Mouse (Mus musculus) mesoderm, embryonic 11.5 days (tissue): Measurements from ENCODE around the gene Acta2.

Experiments used
- DNase-seq: peaks from one replicate; pipeline ENCODE4 v3.0.0-alpha.2; 2012; ENCODE audit warnings: low read depth, low spot score

Gene Acta2

GRCm38 (mm10) chr19:34270106-34270726 is 14.8 kb upstream of the Acta2 start:
- DNase-seq = no peak

- no peak for DNase-seq
Measured at GRCm38 (mm10) chr19:34268991-34269390, 13.6 kb upstream of the Acta2 start.

- no peak for DNase-seq
Measured at GRCm38 (mm10) chr19:34265604-34266193, 10.3 kb upstream of the Acta2 start.

GRCm38 (mm10) chr19:34262273-34262974 is 7.0 kb upstream of the Acta2 start:
- DNase-seq = no peak

GRCm38 (mm10) chr19:34256936-34257335 is 1.5 kb upstream of the Acta2 start:
- DNase-seq = no peak

- DNase-seq = no peak
Measured at GRCm38 (mm10) chr19:34256149-34256548, 759 bp upstream of the Acta2 start.

GRCm38 (mm10) chr19:34254101-34254879 is 1.1 kb downstream of the Acta2 start:
- no peak for DNase-seq

- DNase-seq = no peak
Measured at GRCm38 (mm10) chr19:34252450-34252849, 2.9 kb downstream of the Acta2 start.

- no peak for DNase-seq
Measured at GRCm38 (mm10) chr19:34251900-34252299, 3.5 kb downstream of the Acta2 start.

GRCm38 (mm10) chr19:34250621-34251020 is 4.8 kb downstream of the Acta2 start:
- DNase-seq = no peak

- no peak for DNase-seq
Measured at GRCm38 (mm10) chr19:34248558-34248957, 6.8 kb downstream of the Acta2 start.

- peak; percentile 85 for DNase-seq
Measured at GRCm38 (mm10) chr19:34244056-34244455, 11.3 kb downstream of the Acta2 start.

- no peak for DNase-seq
Measured at GRCm38 (mm10) chr19:34242925-34243324, 12.5 kb downstream of the Acta2 start.

- peak; percentile 55 for DNase-seq
Measured at GRCm38 (mm10) chr19:34241247-34241915, 14.0 kb downstream of the Acta2 start.

- no peak for DNase-seq
Measured at GRCm38 (mm10) chr19:34240273-34241039, 14.9 kb downstream of the Acta2 start.

GRCm38 (mm10) chr19:34237746-34238145 is 17.6 kb downstream of the Acta2 start:
- DNase-seq = no peak

- no peak for DNase-seq
Measured at GRCm38 (mm10) chr19:34236049-34236448, 19.3 kb downstream of the Acta2 start.

- no peak for DNase-seq
Measured at GRCm38 (mm10) chr19:34233944-34234343, 21.4 kb downstream of the Acta2 start.

GRCm38 (mm10) chr19:34232326-34232725 is 23.1 kb downstream of the Acta2 start:
- DNase-seq = no peak

- DNase-seq = no peak
Measured at GRCm38 (mm10) chr19:34231596-34231995, 23.8 kb downstream of the Acta2 start.

- DNase-seq = no peak
Measured at GRCm38 (mm10) chr19:34222805-34223204, 32.6 kb downstream of the Acta2 start.
